Mouse (Mus musculus): ENCODE measurements around the gene Tmem59l.

- TF ChIP-seq CTCF (IDR thresholded peaks at IDR 0.05; ENCODE audit: borderline replicate concordance, extremely low read depth, insufficient read depth, insufficient read length), result no peak
- TF ChIP-seq POLR2A (IDR thresholded peaks at IDR 0.05; ENCODE audit: borderline replicate concordance, extremely low read depth, insufficient read depth, insufficient read length, poor library complexity, severe bottlenecking), result no peak
These were observed 43.2 kb upstream of the Tmem59l start for GRCm38 (mm10) chr8:70530314-70530713.
